Mouse (Mus musculus) ovary, adult 2 months (tissue): ENCODE data around the gene Smarca4. TPM values are rescaled to one million over a fixed set of nuclear protein-coding genes. Genes with fewer than 3 reads are reported as not detected.

ENCODE experiments used
- polyA plus RNA-seq: library from polyadenylated mRNA; depleted of rRNA; stranded (reverse); fragments of >200 nt; gene quantifications from 2 replicates; pipeline ENCODE4 v1.2.3, GENCODE M21; 2012; rRNA removed

The Smarca4 gene
- 71.6 and 79.7 TPM in 2 replicates for polyA plus RNA-seq

DNA sequence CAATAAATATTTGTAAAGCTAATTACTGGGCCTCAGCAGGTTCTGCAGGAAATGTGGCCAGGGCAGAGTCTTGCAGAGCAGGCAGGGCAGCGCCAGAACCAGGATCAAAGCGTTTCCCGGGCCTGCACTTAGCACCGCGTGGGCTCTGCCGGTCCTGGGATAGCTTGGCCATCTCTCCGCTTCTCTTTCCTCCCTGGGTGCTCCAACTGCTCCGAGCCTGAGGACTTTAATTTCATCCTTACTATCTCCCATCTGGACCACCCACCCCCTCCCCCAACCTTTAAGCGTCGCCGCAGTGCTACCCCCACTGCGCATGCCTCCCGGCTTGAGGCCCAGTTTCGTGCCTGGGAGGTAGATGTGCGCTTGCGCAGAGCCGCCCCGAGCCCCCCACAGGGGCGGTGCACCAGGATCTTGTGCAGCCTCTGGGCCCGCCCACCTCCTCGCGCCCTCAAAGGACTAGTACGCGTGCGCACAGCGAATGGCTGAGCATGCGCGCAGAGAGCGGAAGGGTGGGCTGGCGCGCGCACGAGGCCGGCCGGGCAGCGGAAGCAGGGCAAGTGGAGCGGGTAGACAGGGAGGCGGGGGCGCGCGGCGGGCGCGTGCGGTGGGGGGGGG lies at the start of gene Smarca4:
Gene Smarca4 (plus strand): TSS at position 553 of the 615 bp plus-strand sequence.

DNA sequence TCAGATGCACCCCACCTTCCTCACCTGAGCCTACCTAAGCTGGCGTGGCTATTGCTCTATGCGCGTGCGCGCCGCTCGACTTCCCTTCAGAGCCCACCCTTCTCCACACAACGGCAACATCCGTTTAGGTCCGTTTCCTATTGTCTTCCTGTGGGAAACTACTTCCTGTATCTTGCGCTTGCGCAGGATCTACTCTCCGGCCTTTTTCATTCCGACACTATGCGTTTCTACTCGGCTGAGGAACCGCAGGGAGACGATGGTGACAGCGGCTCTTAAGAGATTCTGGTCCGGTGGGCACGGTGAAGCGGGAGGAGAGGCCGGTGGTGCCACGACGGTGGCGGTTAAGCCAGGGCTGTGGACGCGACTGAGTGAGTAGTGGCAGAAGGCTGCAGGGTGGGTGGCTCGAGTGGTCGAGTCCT lies 23.3 kb upstream of the Smarca4 start, which contains the start of the genes Timm29 and Yipf2:
Gene Timm29 (plus strand): TSS at position 20 of the 419 bp plus-strand sequence.
Gene Yipf2 (minus strand): TSS at position 126 of the 419 bp plus-strand sequence.

GRCm38 (mm10) chr9:21723377-21724146 lies 107.6 kb downstream of the Smarca4 start, which contains the start of gene Ldlr:
Gene Ldlr (plus strand): TSS chr9:21723483.

Other genes with a start within 250 kb of the Smarca4 start
- gene Ilf3, start 248.3 kb upstream of the Smarca4 start, polyA plus RNA-seq, result 97.9 and 135 TPM in 2 replicates
- gene Qtrt1, start 204.3 kb upstream of the Smarca4 start, polyA plus RNA-seq, result 70.2 and 79.6 TPM in 2 replicates
- 123 and 138 TPM in 2 replicates for gene Dnm2, start 191.3 kb upstream of the Smarca4 start, polyA plus RNA-seq
- gene Tmed1, start 105.9 kb upstream of the Smarca4 start, polyA plus RNA-seq, result 86.0 and 101 TPM in 2 replicates
- gene AB124611, start 90.0 kb upstream of the Smarca4 start, polyA plus RNA-seq, result 3.6 and 4.4 TPM in 2 replicates
- gene Carm1, start 69.3 kb upstream of the Smarca4 start, polyA plus RNA-seq, result 155 and 191 TPM in 2 replicates
- gene Timm29, start 23.4 kb upstream of the Smarca4 start, polyA plus RNA-seq, result 39.8 and 49.5 TPM in 2 replicates
- 68.8 and 69.2 TPM in 2 replicates for gene Yipf2, start 23.3 kb upstream of the Smarca4 start, polyA plus RNA-seq
- gene Ldlr, start 107.3 kb downstream of the Smarca4 start, polyA plus RNA-seq, result 70.7 and 74.7 TPM in 2 replicates
- gene Spc24, start 144.1 kb downstream of the Smarca4 start, polyA plus RNA-seq, result 26.6 and 31.0 TPM in 2 replicates
- 148 and 186 TPM in 2 replicates for gene Kank2, start 182.6 kb downstream of the Smarca4 start, polyA plus RNA-seq
- 25.8 and 30.4 TPM in 2 replicates for gene Angptl8, start 219.3 kb downstream of the Smarca4 start, polyA plus RNA-seq
- 151 and 170 TPM in 2 replicates for gene Dock6, start 236.5 kb downstream of the Smarca4 start, polyA plus RNA-seq